Mouse (Mus musculus) left cerebral cortex, adult 8-10 months (tissue): Measurements from ENCODE around the gene Gm49342. TPM values are rescaled to one million over a fixed set of nuclear protein-coding genes. Genes with fewer than 3 reads are reported as not detected.
"Not testable (repeated sequence)": the region's sequence is repeated elsewhere in the genome, so short reads cannot be mapped to it uniquely, and the experiment has no call there.

Experiments
- DNase-seq, 2 experiments: peaks; one replicate each; pipeline ENCODE4 v3.0.0; 2022; ENCODE audit warnings: low spot score in 2 of 2
- total RNA-seq, 4 experiments: library from RNA; stranded (reverse); gene quantifications; 2 replicates each; pipeline ENCODE4 v1.2.4; 2022

Gene Gm49342
- 10 to 100 TPM in 1 of 4 experiments, 1 to 10 TPM in 3; 6.5 to 18.1 (median 8.9) TPM for total RNA-seq

GRCm38 (mm10) chr14:50943932-50944667 is at the start of gene Gm49342:
TSS of gene Gm49342 (plus strand) at chr14:50944517.
- DNase-seq = peak; percentile 82 to 94

- DNase-seq = no peak
These were observed 48.9 kb upstream of the Gm49342 start for GRCm38 (mm10) chr14:50895407-50895806.

GRCm38 (mm10) chr14:50895985-50896746 is 48.2 kb upstream of the Gm49342 start:
- peak; percentile 22 to 42 for DNase-seq

- DNase-seq = peak in 1 of 2 experiments; percentile 48
These were observed 47.5 kb upstream of the Gm49342 start for GRCm38 (mm10) chr14:50896747-50897373.

- DNase-seq = no peak
These were observed 46.9 kb upstream of the Gm49342 start, which contains the start of gene Klhl33 for GRCm38 (mm10) chr14:50897374-50897765. TSS of gene Klhl33 (minus strand) at chr14:50897507.

- not testable (repeated sequence) for DNase-seq
These were observed 46.3 kb upstream of the Gm49342 start for GRCm38 (mm10) chr14:50897992-50898391.

GRCm38 (mm10) chr14:50903973-50904827 is 40.1 kb upstream of the Gm49342 start:
- no peak for DNase-seq

GRCm38 (mm10) chr14:50904828-50905129 is 39.5 kb upstream of the Gm49342 start:
- DNase-seq = no peak

- DNase-seq = not testable (repeated sequence)
These were observed 39.0 kb upstream of the Gm49342 start for GRCm38 (mm10) chr14:50905327-50905726.

- DNase-seq = no peak
These were observed 36.2 kb upstream of the Gm49342 start for GRCm38 (mm10) chr14:50908126-50908525.

GRCm38 (mm10) chr14:50911356-50911755 is 33.0 kb upstream of the Gm49342 start:
- no peak for DNase-seq

GRCm38 (mm10) chr14:50923437-50923836 is 20.9 kb upstream of the Gm49342 start:
- not testable (repeated sequence) for DNase-seq

- peak; percentile 97 to 98 for DNase-seq
These were observed 19.8 kb upstream of the Gm49342 start, which contains the start of the genes Osgep and Apex1 for GRCm38 (mm10) chr14:50924281-50925064. TSS of gene Osgep (minus strand) at chr14:50924893. TSS of gene Apex1 (plus strand) at chr14:50924968.

GRCm38 (mm10) chr14:50925111-50925920 is 19.0 kb upstream of the Gm49342 start:
- no peak for DNase-seq

GRCm38 (mm10) chr14:50927366-50927765 is 17.0 kb upstream of the Gm49342 start:
- no peak for DNase-seq

GRCm38 (mm10) chr14:50929951-50930350 is 14.4 kb upstream of the Gm49342 start:
- DNase-seq = no peak

- no peak for DNase-seq
These were observed 14.0 kb upstream of the Gm49342 start for GRCm38 (mm10) chr14:50930377-50930753.

- peak; percentile 98 to 100 for DNase-seq
These were observed 13.4 kb upstream of the Gm49342 start, which contains the start of the genes Pip4p1 and Pnp for GRCm38 (mm10) chr14:50930754-50931492. TSS of gene Pip4p1 (minus strand) at chr14:50930856. TSS of gene Pnp (plus strand) at chr14:50931082.
